Mouse (Mus musculus) ovary, adult 2 months (tissue): ENCODE results near the gene Slc2a5. TPM values are rescaled to one million over a fixed set of nuclear protein-coding genes. Genes with fewer than 3 reads are reported as not detected.

Experiments
- polyA plus RNA-seq: library from polyadenylated mRNA; depleted of rRNA; stranded (reverse); fragments of >200 nt; gene quantifications from 2 replicates; pipeline ENCODE4 v1.2.3, GENCODE M21; 2012; rRNA removed

Gene Slc2a5
- polyA plus RNA-seq = 3.5 and 3.6 TPM in 2 replicates

GRCm38 (mm10) chr4:150119055-150119454, at the start of gene Slc2a5:
Gene Slc2a5, plus strand, starts transcription at chr4:150119283.

GRCm38 (mm10) chr4:150087161-150087889, 31.8 kb upstream of the Slc2a5 start, which contains the start of gene Gpr157:
Gene Gpr157, plus strand, starts transcription at chr4:150087365.

Other genes starting within 250 kb of the Slc2a5 start
- 228 and 262 TPM in 2 replicates for gene Spsb1, start 164.2 kb upstream of the Slc2a5 start, polyA plus RNA-seq
- gene H6pd, start 110.3 kb upstream of the Slc2a5 start, polyA plus RNA-seq = 97.1 and 99.8 TPM in 2 replicates
- gene Gpr157, start 31.9 kb upstream of the Slc2a5 start, polyA plus RNA-seq = 3.7 and 4.4 TPM in 2 replicates
- gene Slc2a7, start 29.7 kb downstream of the Slc2a5 start, polyA plus RNA-seq = 0.09 TPM in 1 of 2 replicates, not detected in the other
- gene Car6, start 82.0 kb downstream of the Slc2a5 start, polyA plus RNA-seq = not detected in 2 replicates
- 258 and 379 TPM in 2 replicates for gene Eno1, start 117.4 kb downstream of the Slc2a5 start, polyA plus RNA-seq
- gene Rere, start 162.4 kb downstream of the Slc2a5 start, polyA plus RNA-seq = 25.8 and 39.7 TPM in 2 replicates